Mouse (Mus musculus): ENCODE measurements around the gene Pdzk1ip1. TPM values are rescaled to one million over a fixed set of nuclear protein-coding genes. Genes with fewer than 3 reads are reported as not detected.

Pdzk1ip1 gene
- 0.99 and 2.2 TPM in 2 replicates for polyA plus RNA-seq (2012)

DNA sequence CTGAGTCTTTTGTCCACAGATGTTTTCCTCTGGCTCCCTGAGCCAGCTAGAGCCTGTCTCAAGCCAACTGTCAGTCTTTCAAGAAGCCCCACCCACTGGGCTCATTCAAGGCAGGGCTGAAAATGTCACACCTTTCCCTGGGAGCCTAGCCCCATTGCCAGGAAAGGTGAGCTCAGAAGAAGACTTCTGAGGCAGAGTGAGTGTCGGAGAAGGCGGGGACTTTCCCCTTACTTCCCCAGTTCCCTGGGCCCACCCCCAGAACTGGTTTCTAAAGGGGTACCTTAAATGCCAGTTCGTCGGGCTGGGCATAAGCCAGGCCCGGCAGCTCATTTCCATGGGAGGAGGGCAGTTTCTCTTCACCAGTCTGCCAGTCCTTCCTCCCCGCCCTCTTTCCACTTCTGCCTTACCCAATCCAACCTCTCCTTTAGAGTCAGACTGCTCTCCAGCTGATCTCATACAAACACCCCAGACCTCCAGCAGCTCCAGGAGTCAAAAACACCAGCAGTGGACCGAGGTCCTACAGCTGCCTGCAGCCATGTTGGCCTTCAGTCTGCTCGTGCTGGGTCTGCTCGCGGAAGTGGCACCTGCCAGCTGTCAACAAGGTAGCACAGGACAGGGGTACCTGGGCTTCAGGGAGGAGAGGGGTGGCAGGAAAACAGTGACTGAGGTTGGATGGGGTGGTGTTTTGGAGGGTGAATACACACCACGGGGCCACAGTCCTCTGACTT, at the start of gene Pdzk1ip1:
TSS of gene Pdzk1ip1 (plus strand) at position 98 of the 728 bp plus-strand sequence.
- Histone ChIP-seq H3K9me3 (ENCODE audit: control insufficient read depth, low read length) (no peaks in the 10 kb centered on the region), H3K36me3 (ENCODE audit: control insufficient read depth) (peaks cover 35% of the 10 kb centered on the region), H3K4me1 (ENCODE audit: control insufficient read depth) (peaks cover 94% of the 10 kb centered on the region), H3K27me3 (ENCODE audit: control insufficient read depth) (peaks cover 2% of the 10 kb centered on the region; the same call in 1 of the 2 replicates), H3K4me3 (replicated peaks) (peak within 1 kb of the TSS; percentile 67)
- TF ChIP-seq TAL1 (IDR thresholded peaks at IDR 0.05; ENCODE audit: low read length) = no peak
- no peak for TF ChIP-seq GATA1 (IDR thresholded peaks at IDR 0.05; ENCODE audit: low read length)

GRCm38 (mm10) chr4:115045621-115046020, 42.9 kb upstream of the Pdzk1ip1 start:
- no peaks in the 10 kb centered on the region for H3K9me3 ChIP-seq (ENCODE audit: control insufficient read depth, low read length)
- TF ChIP-seq GATA1 (IDR thresholded peaks at IDR 0.05; ENCODE audit: low read length) = no peak
- TF ChIP-seq TAL1 (IDR thresholded peaks at IDR 0.05; ENCODE audit: low read length) = no peak
- peaks cover 44% of the 10 kb centered on the region for H3K4me1 ChIP-seq (ENCODE audit: control insufficient read depth)

DNA sequence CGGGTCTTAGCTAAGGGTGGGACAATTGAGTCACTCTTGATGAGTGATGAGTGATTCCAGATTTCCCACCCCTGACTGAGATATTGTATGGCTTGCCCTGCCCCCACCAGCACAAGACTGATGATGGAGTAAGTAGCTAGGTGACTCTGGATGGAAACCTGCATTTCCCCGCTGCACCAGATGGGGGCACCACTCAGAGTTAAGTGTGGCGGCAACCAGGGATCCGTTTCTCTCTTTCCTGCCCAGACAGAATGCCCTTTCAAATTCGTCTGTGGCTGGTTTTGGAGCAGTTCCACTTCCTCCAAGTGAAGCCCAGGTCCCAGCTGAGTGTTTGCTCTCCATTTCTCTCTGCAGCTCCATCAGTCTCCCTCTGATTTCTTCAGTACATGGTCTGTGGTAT, 40.8 kb upstream of the Pdzk1ip1 start:
- H3K36me3 ChIP-seq (ENCODE audit: control insufficient read depth) = peaks cover 56% of the 10 kb centered on the region
- H3K9me3 ChIP-seq (ENCODE audit: control insufficient read depth, low read length) = no peaks in the 10 kb centered on the region
- H3K4me3 ChIP-seq (replicated peaks) = peak overlapping the region; percentile 63
- peaks cover 6% of the 10 kb centered on the region for H3K27me3 ChIP-seq (ENCODE audit: control insufficient read depth)
- TF ChIP-seq GATA1 (IDR thresholded peaks at IDR 0.05; ENCODE audit: low read length) (no peak), TAL1 (IDR thresholded peaks at IDR 0.05; ENCODE audit: low read length) (no peak)
- H3K4me1 ChIP-seq (ENCODE audit: control insufficient read depth) = peaks cover 65% of the 10 kb centered on the region

More at GRCm38 (mm10) chr4:115045621-115046020, 42.9 kb upstream of the Pdzk1ip1 start:
- no peak overlapping the region for H3K4me3 ChIP-seq (replicated peaks)
- H3K36me3 ChIP-seq (ENCODE audit: control insufficient read depth) = peaks cover 74% of the 10 kb centered on the region
- H3K27me3 ChIP-seq (ENCODE audit: control insufficient read depth) = no peaks in the 10 kb centered on the region

- peaks cover 69% of the 10 kb centered on the region for H3K4me1 ChIP-seq (ENCODE audit: control insufficient read depth)
Measured at GRCm38 (mm10) chr4:115048190-115048589, 40.3 kb upstream of the Pdzk1ip1 start.

GRCm38 (mm10) chr4:115051245-115051644, 37.3 kb upstream of the Pdzk1ip1 start:
- TF ChIP-seq TAL1 (IDR thresholded peaks at IDR 0.05; ENCODE audit: low read length) (no peak), GATA1 (IDR thresholded peaks at IDR 0.05; ENCODE audit: low read length) (no peak)
- Histone ChIP-seq H3K9me3 (ENCODE audit: control insufficient read depth, low read length) (no peaks in the 10 kb centered on the region), H3K27me3 (ENCODE audit: control insufficient read depth) (peaks cover 16% of the 10 kb centered on the region), H3K4me1 (ENCODE audit: control insufficient read depth) (peaks cover 95% of the 10 kb centered on the region), H3K4me3 (replicated peaks) (no peak overlapping the region), H3K36me3 (ENCODE audit: control insufficient read depth) (peaks cover 21% of the 10 kb centered on the region)

More at GRCm38 (mm10) chr4:115048190-115048589, 40.3 kb upstream of the Pdzk1ip1 start:
- TF ChIP-seq GATA1 (IDR thresholded peaks at IDR 0.05; ENCODE audit: low read length) (peak; percentile 64), TAL1 (IDR thresholded peaks at IDR 0.05; ENCODE audit: low read length) (peak; percentile 80)
- peak overlapping the region; percentile 63 for H3K4me3 ChIP-seq (replicated peaks)
- no peaks in the 10 kb centered on the region for H3K9me3 ChIP-seq (ENCODE audit: control insufficient read depth, low read length)
- peaks cover 8% of the 10 kb centered on the region for H3K27me3 ChIP-seq (ENCODE audit: control insufficient read depth)
- H3K36me3 ChIP-seq (ENCODE audit: control insufficient read depth) = peaks cover 52% of the 10 kb centered on the region

DNA sequence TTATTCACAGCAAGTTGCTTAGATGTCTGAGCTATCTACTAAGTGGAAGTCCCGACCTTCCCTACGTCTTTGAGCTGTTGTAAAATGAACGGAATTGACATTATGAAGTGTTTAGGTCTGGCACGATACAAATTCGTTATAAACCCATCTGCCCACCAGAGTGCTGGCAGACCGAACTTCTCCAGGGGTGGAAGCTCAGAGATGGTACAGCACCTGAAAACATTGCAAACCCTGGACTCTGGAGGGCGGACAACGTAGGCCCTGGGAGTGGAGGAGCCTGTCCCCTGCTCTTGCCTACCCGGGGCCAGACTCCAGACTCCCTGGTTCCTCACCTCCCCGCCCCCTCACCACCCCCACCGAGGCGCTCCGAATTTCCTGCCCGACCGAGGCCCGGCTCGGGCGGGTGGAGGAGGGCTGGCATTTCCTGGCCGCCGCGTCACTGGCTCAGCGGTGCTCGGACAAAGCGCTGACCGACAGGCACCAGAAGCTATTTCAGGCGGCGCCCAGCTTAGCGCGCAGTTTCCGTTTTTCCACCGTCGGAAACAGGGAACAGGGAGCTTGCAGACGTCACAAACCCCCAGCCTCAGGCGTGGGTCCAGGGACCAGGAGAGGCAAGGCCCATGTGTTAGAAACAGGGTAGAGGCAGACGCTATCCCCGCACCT, 36.0 kb upstream of the Pdzk1ip1 start:
- Histone ChIP-seq H3K4me1 (ENCODE audit: control insufficient read depth) (peaks cover 92% of the 10 kb centered on the region), H3K4me3 (replicated peaks) (peak overlapping the region; percentile 62), H3K27me3 (ENCODE audit: control insufficient read depth) (peaks cover 27% of the 10 kb centered on the region), H3K36me3 (ENCODE audit: control insufficient read depth) (peaks cover 16% of the 10 kb centered on the region), H3K9me3 (ENCODE audit: control insufficient read depth, low read length) (no peaks in the 10 kb centered on the region)
- TF ChIP-seq GATA1 (IDR thresholded peaks at IDR 0.05; ENCODE audit: low read length) (no peak), TAL1 (IDR thresholded peaks at IDR 0.05; ENCODE audit: low read length) (no peak)

DNA sequence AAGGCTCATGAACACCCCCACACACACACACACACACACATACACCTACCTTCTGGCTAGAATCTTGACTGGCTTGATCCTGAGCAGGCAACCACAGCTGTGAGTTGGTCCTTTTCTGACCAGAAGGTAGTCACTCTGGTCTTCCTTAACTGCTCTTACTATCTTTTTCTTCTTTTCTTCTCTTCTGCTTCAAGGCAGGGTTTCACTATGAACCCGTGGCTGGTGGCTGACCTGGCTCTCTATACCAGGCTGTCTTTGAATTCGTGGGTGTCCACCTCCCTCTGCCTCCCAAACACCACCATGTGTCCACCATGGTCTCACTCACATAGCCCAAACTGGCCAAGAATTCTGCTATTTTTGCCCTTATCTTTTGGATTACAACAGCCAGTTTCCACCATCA, 33.5 kb upstream of the Pdzk1ip1 start:
- no peaks in the 10 kb centered on the region for H3K9me3 ChIP-seq (ENCODE audit: control insufficient read depth, low read length)
- peaks cover 39% of the 10 kb centered on the region for H3K27me3 ChIP-seq (ENCODE audit: control insufficient read depth)
- H3K36me3 ChIP-seq (ENCODE audit: control insufficient read depth) = peaks cover 33% of the 10 kb centered on the region
- peak overlapping the region; percentile 99 for H3K4me3 ChIP-seq (replicated peaks)
- TF ChIP-seq GATA1 (IDR thresholded peaks at IDR 0.05; ENCODE audit: low read length) (no peak), TAL1 (IDR thresholded peaks at IDR 0.05; ENCODE audit: low read length) (no peak)
- H3K4me1 ChIP-seq (ENCODE audit: control insufficient read depth) = peaks cover 66% of the 10 kb centered on the region

DNA sequence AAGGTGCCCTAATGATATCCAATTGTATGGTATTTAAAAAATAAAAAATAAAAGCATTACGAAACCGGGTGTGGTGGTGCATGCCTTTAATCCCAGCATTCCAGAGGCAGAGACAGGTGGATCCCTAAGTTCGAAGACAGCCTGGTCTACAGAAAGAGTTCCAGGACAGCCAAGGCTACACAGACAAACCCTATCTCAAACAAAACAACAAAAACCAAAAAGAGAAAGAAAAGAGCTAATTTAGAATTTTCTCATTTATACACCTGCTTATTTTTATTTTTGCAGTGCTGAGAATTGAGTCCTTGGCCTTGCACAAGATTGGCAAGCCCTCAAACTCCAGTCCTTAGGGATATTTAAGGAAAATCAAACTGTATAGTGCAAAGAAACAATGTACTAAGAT, 32.8 kb upstream of the Pdzk1ip1 start:
- Histone ChIP-seq H3K36me3 (ENCODE audit: control insufficient read depth) (peaks cover 39% of the 10 kb centered on the region), H3K27me3 (ENCODE audit: control insufficient read depth) (peaks cover 44% of the 10 kb centered on the region), H3K9me3 (ENCODE audit: control insufficient read depth, low read length) (no peaks in the 10 kb centered on the region), H3K4me1 (ENCODE audit: control insufficient read depth) (peaks cover 59% of the 10 kb centered on the region), H3K4me3 (replicated peaks) (peak overlapping the region; percentile 99)
- TF ChIP-seq TAL1 (IDR thresholded peaks at IDR 0.05; ENCODE audit: low read length) (no peak), GATA1 (IDR thresholded peaks at IDR 0.05; ENCODE audit: low read length) (no peak)

DNA sequence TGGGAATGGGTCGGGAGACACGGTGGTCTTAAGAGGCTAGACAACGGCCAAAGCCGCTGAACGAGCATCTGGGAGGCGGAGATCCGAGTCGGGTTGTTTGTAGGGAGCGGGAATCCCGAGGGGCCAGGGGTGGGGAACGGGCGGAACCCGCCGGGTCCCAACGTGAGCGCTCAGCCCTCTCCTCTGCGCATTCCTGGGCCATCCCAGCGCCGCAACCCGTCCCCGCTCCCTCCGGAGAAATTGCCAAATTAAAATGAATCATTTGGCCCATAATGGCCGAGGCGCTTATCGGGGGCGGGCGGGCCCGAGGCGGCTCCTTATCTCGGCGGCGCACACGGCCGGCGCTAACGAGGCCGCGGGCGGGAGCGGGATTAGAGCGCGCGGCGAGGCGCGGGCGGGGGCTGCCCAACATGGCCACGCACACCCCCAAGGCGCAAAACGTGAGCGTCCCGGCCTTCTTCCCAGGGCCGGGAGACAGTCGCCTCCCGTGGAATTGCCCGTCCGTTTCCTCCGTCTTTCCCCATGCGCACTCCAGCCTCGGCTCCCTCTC, 32.1 kb upstream of the Pdzk1ip1 start, which contains the start of gene Tal1:
TSS of gene Tal1 (plus strand) at position 56 of the 550 bp plus-strand sequence.
- Histone ChIP-seq H3K9me3 (ENCODE audit: control insufficient read depth, low read length) (no peaks in the 10 kb centered on the region), H3K4me3 (replicated peaks) (peak within 1 kb of the TSS; percentile 99), H3K36me3 (ENCODE audit: control insufficient read depth) (peaks cover 42% of the 10 kb centered on the region), H3K4me1 (ENCODE audit: control insufficient read depth) (peaks cover 52% of the 10 kb centered on the region), H3K27me3 (ENCODE audit: control insufficient read depth) (peaks cover 46% of the 10 kb centered on the region)
- TF ChIP-seq TAL1 (IDR thresholded peaks at IDR 0.05; ENCODE audit: low read length) = peak; percentile 93
- TF ChIP-seq GATA1 (IDR thresholded peaks at IDR 0.05; ENCODE audit: low read length) = peak; percentile 95
